Mouse (Mus musculus) liver, embryonic 12.5 days (tissue): Measurements from ENCODE around the gene Olfr801. TPM values are rescaled to one million over a fixed set of nuclear protein-coding genes. Genes with fewer than 3 reads are reported as not detected.

Experiments used
- ATAC-seq: fragments of 200-750 bp; cut with Nextera tagmentation; 2 replicates; pipeline ENCODE4 v1.8.0; 2017; ENCODE audit warnings: moderate number of reproducible peaks, mild to moderate bottlenecking, moderate library complexity
- H3K27ac ChIP-seq: fragments of 300-500 bp; sonication (generic); 2 replicates; pipeline ENCODE4 v1.5.1; 2016; ENCODE audit warnings: mild to moderate bottlenecking
- H3K27me3 ChIP-seq: fragments of 300-500 bp; sonication (generic); replicated peaks from 2 replicates; pipeline ENCODE4 v1.6.1; 2016; ENCODE audit warnings: mild to moderate bottlenecking, moderate library complexity
- H3K36me3 ChIP-seq: fragments of 300-500 bp; sonication (generic); 2 replicates; pipeline ENCODE4 v1.6.1; 2016; ENCODE audit warnings: mild to moderate bottlenecking, moderate library complexity
- H3K4me1 ChIP-seq: fragments of 300-500 bp; sonication (generic); 2 replicates; pipeline ENCODE4 v1.6.1; 2016
- H3K4me2 ChIP-seq: fragments of 300-500 bp; sonication (generic); 2 replicates; pipeline ENCODE4 v1.6.1; 2016; ENCODE audit warnings: mild to moderate bottlenecking, moderate library complexity
- H3K4me3 ChIP-seq: fragments of 300-500 bp; sonication (generic); 2 replicates; pipeline ENCODE4 v1.5.1; 2016; ENCODE audit warnings: mild to moderate bottlenecking, moderate library complexity
- H3K9ac ChIP-seq: fragments of 300-500 bp; sonication (generic); 2 replicates; pipeline ENCODE4 v1.6.1; 2016; ENCODE audit warnings: mild to moderate bottlenecking, moderate library complexity
- H3K9me3 ChIP-seq: fragments of 300-500 bp; sonication (generic); replicated peaks from 2 replicates; pipeline ENCODE4 v1.6.1; 2016; ENCODE audit warnings: mild to moderate bottlenecking, moderate library complexity
- WGBS: fragments of 180-500 bp; shearing (Covaris S2); methylation state at CpG from one replicate; pipeline ENCODE4 v1.1.7; 2016; ENCODE audit not compliant: insufficient replicate concordance; 5-methylcytosine and 5-hydroxymethylcytosine counted together
- polyA plus RNA-seq: library from polyadenylated mRNA; unstranded; fragments of >200 nt; fragmentation: Nextera tagmentation; extraction: Ambion mirVana; gene quantifications from 2 replicates; pipeline ENCODE4 v1.2.1, GENCODE M21; 2016

Olfr801 gene
- polyA plus RNA-seq: not detected in 2 replicates

DNA sequence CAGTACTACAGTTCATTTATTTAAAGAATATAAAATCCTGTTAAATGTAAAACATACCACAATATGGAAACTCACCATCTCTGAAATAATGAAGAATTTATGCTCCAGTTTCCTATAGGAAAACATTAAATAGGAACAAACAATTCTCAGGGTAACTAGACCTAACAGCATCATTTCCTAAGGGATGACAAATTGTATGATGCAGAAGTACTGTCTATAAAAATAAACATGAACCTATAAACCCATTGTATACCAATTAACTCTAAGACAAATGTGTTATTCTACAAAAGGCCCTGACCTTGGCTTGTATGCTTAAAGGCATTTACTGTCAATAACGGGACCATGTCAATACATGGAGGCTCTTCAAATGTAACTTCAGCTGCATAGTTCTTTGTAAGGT lies at the start of gene Olfr801:
Gene Olfr801, minus strand, starts transcription at position 101 of the 400 bp plus-strand sequence.
- H3K4me3 ChIP-seq: no peak within 1 kb of the TSS
- H3K27ac ChIP-seq: no peak within 1 kb of the TSS
- no peak for ATAC-seq
- H3K4me1 ChIP-seq: no peaks in the 10 kb centered on the region
- 59% methylated on average over 1 of the region's 1 CpGs for WGBS
- no peak within 1 kb of the TSS for H3K9ac ChIP-seq
- no peak within 1 kb of the TSS for H3K4me2 ChIP-seq
- no peaks in the 10 kb centered on the region for H3K27me3 ChIP-seq
- H3K9me3 ChIP-seq: no peaks in the 10 kb centered on the region
- no peaks in the 10 kb centered on the region for H3K36me3 ChIP-seq

- no peak within 1 kb of the TSS for H3K4me2 ChIP-seq
- no peak for ATAC-seq
- H3K4me3 ChIP-seq: no peak within 1 kb of the TSS
- H3K27me3 ChIP-seq: no peaks in the 10 kb centered on the region
- no peaks in the 10 kb centered on the region for H3K36me3 ChIP-seq
- no peak within 1 kb of the TSS for H3K9ac ChIP-seq
- no peaks in the 10 kb centered on the region for H3K9me3 ChIP-seq
- H3K4me1 ChIP-seq: no peaks in the 10 kb centered on the region
- H3K27ac ChIP-seq: no peak within 1 kb of the TSS
Observed at GRCm38 (mm10) chr10:129702910-129703309, 29.2 kb upstream of the Olfr801 start, which contains the start of gene Olfr804. Gene Olfr804, plus strand, starts transcription at chr10:129703210.

DNA sequence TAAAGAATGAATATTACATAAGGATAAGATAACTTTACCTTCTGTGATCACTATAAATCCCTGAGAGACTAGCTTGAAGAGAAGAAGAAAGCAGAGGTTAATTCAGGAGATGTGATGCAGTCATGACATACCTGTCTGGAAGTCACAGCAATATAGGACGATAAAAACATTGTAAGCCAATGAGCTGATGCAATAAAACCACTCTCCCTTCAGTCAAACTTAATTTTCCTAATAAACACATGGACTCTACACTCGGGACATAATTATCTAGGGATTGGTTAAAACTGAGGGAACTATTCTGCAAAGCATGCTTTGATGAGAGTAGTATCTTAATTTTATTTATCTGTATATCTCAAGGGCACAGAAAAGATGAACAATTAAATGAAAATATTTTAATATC lies 20.5 kb upstream of the Olfr801 start, which contains the start of gene Olfr803:
Gene Olfr803, minus strand, starts transcription at position 101 of the 400 bp plus-strand sequence.
- H3K36me3 ChIP-seq: no peaks in the 10 kb centered on the region
- no peak within 1 kb of the TSS for H3K9ac ChIP-seq
- H3K4me1 ChIP-seq: no peaks in the 10 kb centered on the region
- H3K4me3 ChIP-seq: no peak within 1 kb of the TSS
- H3K4me2 ChIP-seq: no peak within 1 kb of the TSS
- no peaks in the 10 kb centered on the region for H3K27me3 ChIP-seq
- WGBS: 57% methylated on average over 2 of the region's 2 CpGs
- H3K9me3 ChIP-seq: no peaks in the 10 kb centered on the region
- no peak within 1 kb of the TSS for H3K27ac ChIP-seq
- no peak for ATAC-seq

- no peak within 1 kb of the TSS for H3K9ac ChIP-seq
- H3K36me3 ChIP-seq: no peaks in the 10 kb centered on the region
- H3K27ac ChIP-seq: no peak within 1 kb of the TSS
- WGBS: 55% methylated on average over 1 of the region's 1 CpGs
- no peaks in the 10 kb centered on the region for H3K9me3 ChIP-seq
- no peak for ATAC-seq
- no peaks in the 10 kb centered on the region for H3K4me1 ChIP-seq
- H3K27me3 ChIP-seq: no peaks in the 10 kb centered on the region
- no peak within 1 kb of the TSS for H3K4me2 ChIP-seq
- H3K4me3 ChIP-seq: no peak within 1 kb of the TSS
Observed at GRCm38 (mm10) chr10:129688069-129688468, 14.4 kb upstream of the Olfr801 start, which contains the start of gene Olfr802. Gene Olfr802, minus strand, starts transcription at chr10:129688169.

GRCm38 (mm10) chr10:129657394-129657793 lies 16.3 kb downstream of the Olfr801 start, which contains the start of gene Olfr800:
Gene Olfr800, plus strand, starts transcription at chr10:129657694.
- no peak within 1 kb of the TSS for H3K27ac ChIP-seq
- ATAC-seq: no peak
- no peaks in the 10 kb centered on the region for H3K4me1 ChIP-seq
- no peak within 1 kb of the TSS for H3K9ac ChIP-seq
- H3K4me2 ChIP-seq: no peak within 1 kb of the TSS
- H3K36me3 ChIP-seq: no peaks in the 10 kb centered on the region
- 0 out of 2 replicates have a peak, but pooled peaks cover 4% of the 10 kb centered on the region for H3K9me3 ChIP-seq
- no peaks in the 10 kb centered on the region for H3K27me3 ChIP-seq
- H3K4me3 ChIP-seq: no peak within 1 kb of the TSS

DNA sequence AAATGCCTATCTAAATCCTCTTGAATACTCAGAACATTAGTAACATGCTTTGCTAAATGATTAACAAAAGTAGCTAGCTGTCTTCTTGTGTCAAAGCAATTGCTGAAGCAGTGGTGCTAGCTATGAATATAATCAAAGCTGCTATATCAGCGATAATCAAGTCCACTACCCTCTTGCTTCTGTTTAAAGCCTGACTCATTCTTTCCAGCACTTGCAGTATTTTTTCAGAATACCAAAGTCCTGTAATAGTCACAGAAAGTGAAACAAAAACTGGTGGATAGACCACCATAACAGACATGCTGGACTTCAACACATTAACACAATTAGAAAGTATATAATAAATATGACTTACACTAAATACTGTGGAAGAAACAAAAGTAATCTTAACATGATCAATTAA lies 21.9 kb downstream of the Olfr801 start:
- no peak overlapping the region for H3K4me3 ChIP-seq
- H3K36me3 ChIP-seq: no peaks in the 10 kb centered on the region
- ATAC-seq: no peak
- H3K4me2 ChIP-seq: no peak overlapping the region
- H3K4me1 ChIP-seq: no peaks in the 10 kb centered on the region
- H3K27ac ChIP-seq: no peak overlapping the region
- 74% methylated on average over 1 of the region's 1 CpGs for WGBS
- peaks cover 7% of the 10 kb centered on the region; the same call in 1 of the 2 replicates for H3K9me3 ChIP-seq
- no peaks in the 10 kb centered on the region for H3K27me3 ChIP-seq
- H3K9ac ChIP-seq: no peak overlapping the region

DNA sequence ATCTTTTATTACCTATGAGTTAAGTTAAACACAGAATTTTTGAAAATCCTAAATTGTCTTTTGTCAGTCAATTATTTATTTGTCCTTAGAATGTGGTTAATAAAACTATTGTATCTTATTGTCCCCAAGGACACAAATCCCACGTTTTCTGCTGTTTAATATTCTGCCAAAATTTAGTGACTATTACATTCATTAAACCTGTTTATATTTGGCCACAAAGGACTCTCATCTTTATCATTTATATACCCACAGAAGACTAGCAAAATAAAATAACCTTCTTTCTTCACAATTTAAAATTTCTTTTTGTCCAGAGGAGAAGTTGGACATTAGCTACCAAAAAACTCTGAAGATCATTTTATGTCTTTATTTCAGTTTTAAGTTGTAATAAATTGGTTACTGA lies 36.5 kb downstream of the Olfr801 start, which contains the start of gene Olfr799:
Gene Olfr799, plus strand, starts transcription at position 301 of the 400 bp plus-strand sequence.
- ATAC-seq: no peak
- Histone ChIP-seq H3K36me3 (no peaks in the 10 kb centered on the region), H3K9me3 (no peaks in the 10 kb centered on the region), H3K4me1 (no peaks in the 10 kb centered on the region), H3K4me3 (no peak within 1 kb of the TSS), H3K9ac (no peak within 1 kb of the TSS), H3K27me3 (no peaks in the 10 kb centered on the region), H3K27ac (no peak within 1 kb of the TSS), H3K4me2 (no peak within 1 kb of the TSS)
- 8% methylated on average over 1 of the region's 1 CpGs for WGBS

DNA sequence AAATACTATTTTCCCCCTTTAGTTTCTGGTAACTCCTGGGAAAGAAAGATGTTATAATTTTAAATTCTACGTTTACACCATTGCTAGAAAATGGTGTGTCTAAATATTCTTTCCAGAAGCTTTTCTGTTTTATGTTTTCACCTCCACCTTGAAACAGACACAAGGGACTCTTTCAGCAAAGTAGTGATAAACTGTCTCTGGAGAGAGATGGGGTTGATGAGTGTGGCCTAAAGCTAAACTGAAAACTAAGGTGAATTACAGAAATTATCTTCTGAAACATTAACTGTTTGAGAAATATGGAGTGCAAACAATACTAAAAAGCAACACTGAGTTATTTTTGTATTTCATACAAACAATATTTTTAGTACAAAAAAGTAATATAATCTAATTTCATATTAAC lies 45.8 kb downstream of the Olfr801 start, which contains the start of gene Olfr798:
Gene Olfr798, minus strand, starts transcription at position 101 of the 400 bp plus-strand sequence.
- Histone ChIP-seq H3K27ac (no peak within 1 kb of the TSS), H3K9me3 (0 out of 2 replicates have a peak, but pooled peaks cover 2% of the 10 kb centered on the region), H3K27me3 (no peaks in the 10 kb centered on the region), H3K4me3 (no peak within 1 kb of the TSS), H3K4me1 (no peaks in the 10 kb centered on the region), H3K9ac (no peak within 1 kb of the TSS), H3K4me2 (no peak within 1 kb of the TSS), H3K36me3 (no peaks in the 10 kb centered on the region)
- WGBS: 59% methylated on average over 1 of the region's 1 CpGs
- no peak for ATAC-seq

- no peak overlapping the region for H3K4me3 ChIP-seq
- no peaks in the 10 kb centered on the region for H3K27me3 ChIP-seq
- H3K27ac ChIP-seq: no peak overlapping the region
- H3K4me1 ChIP-seq: no peaks in the 10 kb centered on the region
- no peak overlapping the region for H3K4me2 ChIP-seq
- ATAC-seq: no peak
- H3K9ac ChIP-seq: no peak overlapping the region
- no peaks in the 10 kb centered on the region for H3K36me3 ChIP-seq
- no peaks in the 10 kb centered on the region for H3K9me3 ChIP-seq
Observed at GRCm38 (mm10) chr10:129623251-129623650, 50.4 kb downstream of the Olfr801 start.

DNA sequence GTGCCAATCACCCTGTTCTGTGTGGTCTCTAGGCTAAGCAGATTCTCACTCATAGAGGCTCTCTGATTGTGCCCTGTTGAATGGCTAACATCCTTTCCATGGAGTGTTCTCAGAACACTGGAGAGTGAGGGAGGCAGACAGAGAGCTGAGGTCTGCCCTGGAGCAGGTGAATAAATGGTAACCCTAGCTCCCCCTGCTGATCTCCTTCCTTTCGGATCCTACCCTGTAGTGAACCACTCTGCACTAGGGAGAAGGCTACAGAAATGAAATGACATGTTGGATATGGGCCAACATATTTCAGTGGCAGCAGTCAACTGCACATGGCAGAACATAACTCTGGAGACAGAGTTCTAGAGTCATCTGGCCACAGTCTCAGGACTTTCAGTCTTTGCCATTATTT lies 51.9 kb downstream of the Olfr801 start:
- WGBS: 16% methylated on average over 1 of the region's 1 CpGs
- no peaks in the 10 kb centered on the region for H3K36me3 ChIP-seq
- H3K4me2 ChIP-seq: no peak overlapping the region
- H3K9me3 ChIP-seq: no peaks in the 10 kb centered on the region
- H3K4me3 ChIP-seq: no peak overlapping the region
- H3K9ac ChIP-seq: no peak overlapping the region
- ATAC-seq: no peak
- H3K4me1 ChIP-seq: no peaks in the 10 kb centered on the region
- H3K27ac ChIP-seq: no peak overlapping the region
- no peaks in the 10 kb centered on the region for H3K27me3 ChIP-seq

Other genes starting within 250 kb of the Olfr801 start
- gene Olfr786, start 246.6 kb downstream of the Olfr801 start, polyA plus RNA-seq: not detected in 2 replicates
- not detected in 2 replicates for gene Olfr787, start 212.0 kb downstream of the Olfr801 start, polyA plus RNA-seq
- not detected in 2 replicates for gene Olfr788, start 202.9 kb downstream of the Olfr801 start, polyA plus RNA-seq
- not detected in 2 replicates for gene Olfr789, start 189.1 kb downstream of the Olfr801 start, polyA plus RNA-seq
- not detected in 2 replicates for gene Olfr790, start 175.4 kb downstream of the Olfr801 start, polyA plus RNA-seq
- not detected in 2 replicates for gene Olfr791, start 152.1 kb downstream of the Olfr801 start, polyA plus RNA-seq
- not detected in 2 replicates for gene Olfr792, start 134.7 kb downstream of the Olfr801 start, polyA plus RNA-seq
- gene Olfr794, start 106.2 kb downstream of the Olfr801 start, polyA plus RNA-seq: not detected in 2 replicates
- not detected in 2 replicates for gene Olfr796, start 61.3 kb downstream of the Olfr801 start, polyA plus RNA-seq
- gene Olfr798, start 45.9 kb downstream of the Olfr801 start, polyA plus RNA-seq: not detected in 2 replicates
- not detected in 2 replicates for gene Olfr799, start 36.4 kb downstream of the Olfr801 start, polyA plus RNA-seq
- gene Olfr800, start 16.2 kb downstream of the Olfr801 start, polyA plus RNA-seq: not detected in 2 replicates
- gene Olfr802, start 14.3 kb upstream of the Olfr801 start, polyA plus RNA-seq: not detected in 2 replicates
- gene Olfr803, start 20.4 kb upstream of the Olfr801 start, polyA plus RNA-seq: not detected in 2 replicates
- not detected in 2 replicates for gene Olfr804, start 29.3 kb upstream of the Olfr801 start, polyA plus RNA-seq
- gene Olfr805, start 55.5 kb upstream of the Olfr801 start, polyA plus RNA-seq: not detected in 2 replicates
- gene Olfr806, start 68.1 kb upstream of the Olfr801 start, polyA plus RNA-seq: not detected in 2 replicates
- gene Olfr807, start 83.9 kb upstream of the Olfr801 start, polyA plus RNA-seq: not detected in 2 replicates
- gene Olfr808, start 91.6 kb upstream of the Olfr801 start, polyA plus RNA-seq: not detected in 2 replicates
- not detected in 2 replicates for gene Olfr809, start 100.8 kb upstream of the Olfr801 start, polyA plus RNA-seq
- gene Olfr810, start 121.1 kb upstream of the Olfr801 start, polyA plus RNA-seq: not detected in 2 replicates
- gene Olfr811, start 130.5 kb upstream of the Olfr801 start, polyA plus RNA-seq: not detected in 2 replicates
- gene Olfr812, start 172.2 kb upstream of the Olfr801 start, polyA plus RNA-seq: not detected in 2 replicates
- not detected in 2 replicates for gene Olfr813, start 181.5 kb upstream of the Olfr801 start, polyA plus RNA-seq
- not detected in 2 replicates for gene Olfr814, start 206.0 kb upstream of the Olfr801 start, polyA plus RNA-seq
- not detected in 2 replicates for gene Olfr815, start 232.0 kb upstream of the Olfr801 start, polyA plus RNA-seq
- not detected in 2 replicates for gene Olfr816, start 241.7 kb upstream of the Olfr801 start, polyA plus RNA-seq